Mouse (Mus musculus) C2C12 (cell line): ENCODE measurements at regions not wholly inside any gene's neighbourhood (a gene's known extent, or its start where the extent isn't known, plus 50 kb on each side); places are given as distances from the start of the nearest gene placed in this dataset.
A peak's percentile ranks its signal among the peaks of the same experiment; 100 is the strongest.

ENCODE experiments used
- CEBPB ChIP-seq: IDR thresholded peaks from one replicate; pipeline ENCODE4 v1.6.1; 2011; ENCODE audit warnings: low read depth, mild to moderate bottlenecking, control low read depth, moderate library complexity
- CTCF ChIP-seq: IDR thresholded peaks from one replicate; pipeline ENCODE4 v1.5.1; 2011; ENCODE audit not compliant: control insufficient read depth, insufficient read depth, insufficient read length
- FOSL1 ChIP-seq: IDR thresholded peaks from one replicate; pipeline ENCODE4 v1.8.0; 2011; ENCODE audit warnings: mild to moderate bottlenecking, low read length; ENCODE audit not compliant: poor library complexity, insufficient read depth, severe bottlenecking
- MAX ChIP-seq: IDR thresholded peaks from one replicate; pipeline ENCODE4 v1.6.1; 2011; ENCODE audit warnings: mild to moderate bottlenecking, control low read depth
- USF1 ChIP-seq: IDR thresholded peaks from one replicate; pipeline ENCODE4 v1.6.1; 2011; ENCODE audit warnings: low read depth, mild to moderate bottlenecking, control low read depth, moderate library complexity

GRCm38 (mm10) chr1:10898806-10899205, 515.1 kb upstream of the A830018L16Rik start:
- TF ChIP-seq MAX = no peak
- no peak for TF ChIP-seq CTCF
- TF ChIP-seq CEBPB = no peak
- TF ChIP-seq USF1 = no peak
- peak; percentile 43 for TF ChIP-seq FOSL1
